Mouse (Mus musculus): ENCODE data around the gene Soga1. TPM values are rescaled to one million over a fixed set of nuclear protein-coding genes. Genes with fewer than 3 reads are reported as not detected.

The Soga1 gene
- polyA plus RNA-seq, 2 experiments: 5.5 to 14.2 TPM

DNA sequence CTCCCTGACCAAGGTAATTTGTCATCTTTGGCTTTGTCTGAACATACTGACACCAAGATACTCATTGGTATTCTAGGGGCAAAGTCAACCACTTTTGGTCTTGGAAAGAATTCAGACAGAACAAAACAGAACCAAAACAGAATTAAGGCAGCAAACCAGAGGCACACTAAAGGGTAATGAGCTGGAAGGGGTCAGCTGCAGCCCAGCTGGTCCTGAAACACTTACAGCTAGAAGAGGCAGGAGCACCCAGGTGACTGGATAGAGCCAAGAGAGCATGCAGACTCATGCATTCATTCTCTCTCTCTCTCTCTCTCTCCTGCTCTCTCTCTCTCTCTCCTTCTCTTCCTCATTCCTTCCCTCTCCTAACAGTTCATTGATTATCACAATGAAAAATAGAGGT, 102.3 kb downstream of the Soga1 start:
- no peak for TF ChIP-seq POLR2A (IDR thresholded peaks at IDR 0.05; ENCODE audit: borderline replicate concordance, extremely low read depth, insufficient read depth, insufficient read length)
- Histone ChIP-seq H3K27me3 (ENCODE audit: control insufficient read depth, insufficient read depth, low read length) (no peaks in the 10 kb centered on the region), H3K4me1 (ENCODE audit: control insufficient read depth, insufficient read depth, low read length) (no peaks in the 10 kb centered on the region), H3K9me3 (ENCODE audit: control insufficient read depth, low read length) (no peaks in the 10 kb centered on the region), H3K9ac (ENCODE audit: low read depth, low read length, severe bottlenecking) (no peak overlapping the region), H3K4me2 (replicated peaks; ENCODE audit: low read depth, low read length, severe bottlenecking) (no peak overlapping the region), H3K36me3 (ENCODE audit: control insufficient read depth, insufficient read depth, low read length) (no peaks in the 10 kb centered on the region), H3K4me3 (replicated peaks; ENCODE audit: low read length) (no peak overlapping the region), H3K27ac (replicated peaks; ENCODE audit: low read depth, low read length) (no peak overlapping the region)
- DNase-seq (ENCODE audit: low spot score) (no peak), ATAC-seq (ENCODE audit: low FRiP score, low read depth) (no peak)

- no peak overlapping the region for H3K4me3 ChIP-seq (replicated peaks; ENCODE audit: low read length)
- DNase-seq (ENCODE audit: low spot score) (no peak), ATAC-seq (ENCODE audit: low FRiP score, low read depth) (no peak)
- no peak overlapping the region for H3K9ac ChIP-seq (ENCODE audit: low read depth, low read length, severe bottlenecking)
- no peaks in the 10 kb centered on the region for H3K36me3 ChIP-seq (ENCODE audit: control insufficient read depth, insufficient read depth, low read length)
- WGBS: 50% methylated on average over 2 of the region's 2 CpGs
- no peak overlapping the region for H3K4me2 ChIP-seq (replicated peaks; ENCODE audit: low read depth, low read length, severe bottlenecking)
- no peak overlapping the region for H3K27ac ChIP-seq (replicated peaks; ENCODE audit: low read depth, low read length)
- H3K9me3 ChIP-seq (ENCODE audit: control insufficient read depth, low read length): no peaks in the 10 kb centered on the region
- no peaks in the 10 kb centered on the region for H3K4me1 ChIP-seq (ENCODE audit: control insufficient read depth, insufficient read depth, low read length)
- TF ChIP-seq POLR2A (IDR thresholded peaks at IDR 0.05; ENCODE audit: borderline replicate concordance, extremely low read depth, insufficient read depth, insufficient read length): no peak
- no peaks in the 10 kb centered on the region for H3K27me3 ChIP-seq (ENCODE audit: control insufficient read depth, insufficient read depth, low read length)
Measured at GRCm38 (mm10) chr2:156974967-156975366, 104.1 kb downstream of the Soga1 start.

DNA sequence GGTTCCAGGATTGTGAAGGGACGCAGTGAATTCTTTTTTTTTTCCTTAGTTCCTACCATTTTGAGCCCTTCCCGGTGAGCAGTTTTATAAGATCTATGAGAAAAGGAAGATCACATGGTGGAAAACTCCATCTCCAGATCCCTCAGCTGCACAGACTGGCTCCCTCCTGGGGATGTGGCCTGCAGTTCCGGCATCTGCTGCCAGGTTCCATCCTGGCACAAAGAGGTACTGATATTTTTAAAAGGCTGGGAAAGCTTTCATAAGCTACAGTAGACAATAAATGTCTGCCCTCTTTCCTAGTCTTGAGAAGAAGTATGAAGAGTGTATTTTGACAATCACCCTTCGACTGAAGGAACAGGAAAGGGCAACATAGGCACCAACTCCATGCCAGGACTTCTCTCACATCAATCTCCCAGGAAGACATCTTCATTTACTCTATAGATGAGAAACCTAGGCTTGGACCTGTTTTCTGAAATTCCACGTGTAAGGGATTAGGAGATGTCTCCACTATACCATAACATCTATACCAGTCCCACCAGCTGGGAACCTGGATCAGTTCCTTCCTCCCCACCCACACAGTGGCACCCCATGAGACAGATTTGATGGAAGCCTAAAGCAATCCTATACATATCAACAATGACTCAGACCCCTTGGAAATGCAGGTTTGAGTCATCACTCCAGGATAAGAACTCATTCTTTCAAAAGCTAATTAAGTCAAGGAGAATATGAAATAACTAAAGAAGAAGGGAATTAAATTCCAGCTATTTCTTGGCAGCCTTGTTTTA, 105.5 kb downstream of the Soga1 start:
- Histone ChIP-seq H3K4me1 (ENCODE audit: control insufficient read depth, insufficient read depth, low read length) (no peaks in the 10 kb centered on the region), H3K4me2 (replicated peaks; ENCODE audit: low read depth, low read length, severe bottlenecking) (no peak overlapping the region), H3K9ac (ENCODE audit: low read depth, low read length, severe bottlenecking) (no peak overlapping the region), H3K36me3 (ENCODE audit: control insufficient read depth, insufficient read depth, low read length) (no peaks in the 10 kb centered on the region), H3K4me3 (replicated peaks; ENCODE audit: low read length) (no peak overlapping the region), H3K27me3 (ENCODE audit: control insufficient read depth, insufficient read depth, low read length) (no peaks in the 10 kb centered on the region), H3K9me3 (ENCODE audit: control insufficient read depth, low read length) (no peaks in the 10 kb centered on the region), H3K27ac (replicated peaks; ENCODE audit: low read depth, low read length) (no peak overlapping the region)
- WGBS: 77% methylated on average over 5 of the region's 5 CpGs
- TF ChIP-seq POLR2A (IDR thresholded peaks at IDR 0.05; ENCODE audit: borderline replicate concordance, extremely low read depth, insufficient read depth, insufficient read length): no peak
- DNase-seq (ENCODE audit: low spot score) (no peak), ATAC-seq (ENCODE audit: low FRiP score, low read depth) (no peak)

GRCm38 (mm10) chr2:156970253-156970652, 108.8 kb downstream of the Soga1 start:
- ATAC-seq (ENCODE audit: low FRiP score, low read depth): no peak

GRCm38 (mm10) chr2:156968501-156968900, 110.6 kb downstream of the Soga1 start:
- Histone ChIP-seq H3K9ac (ENCODE audit: low read depth, low read length, severe bottlenecking) (no peak overlapping the region), H3K4me2 (replicated peaks; ENCODE audit: low read depth, low read length, severe bottlenecking) (no peak overlapping the region), H3K9me3 (ENCODE audit: control insufficient read depth, low read length) (no peaks in the 10 kb centered on the region), H3K36me3 (ENCODE audit: control insufficient read depth, insufficient read depth, low read length) (no peaks in the 10 kb centered on the region), H3K4me1 (ENCODE audit: control insufficient read depth, insufficient read depth, low read length) (no peaks in the 10 kb centered on the region), H3K4me3 (replicated peaks; ENCODE audit: low read length) (no peak overlapping the region), H3K27me3 (ENCODE audit: control insufficient read depth, insufficient read depth, low read length) (no peaks in the 10 kb centered on the region), H3K27ac (replicated peaks; ENCODE audit: low read depth, low read length) (no peak overlapping the region)
- ATAC-seq (ENCODE audit: low FRiP score, low read depth) (no peak), DNase-seq (ENCODE audit: low spot score) (no peak)
- WGBS: 80% methylated on average over 4 of the region's 4 CpGs
- no peak for TF ChIP-seq POLR2A (IDR thresholded peaks at IDR 0.05; ENCODE audit: borderline replicate concordance, extremely low read depth, insufficient read depth, insufficient read length)

More at GRCm38 (mm10) chr2:156970253-156970652, 108.8 kb downstream of the Soga1 start:
- Histone ChIP-seq H3K9ac (ENCODE audit: low read depth, low read length, severe bottlenecking) (no peak overlapping the region), H3K4me2 (replicated peaks; ENCODE audit: low read depth, low read length, severe bottlenecking) (no peak overlapping the region), H3K36me3 (ENCODE audit: control insufficient read depth, insufficient read depth, low read length) (no peaks in the 10 kb centered on the region), H3K27ac (replicated peaks; ENCODE audit: low read depth, low read length) (no peak overlapping the region), H3K9me3 (ENCODE audit: control insufficient read depth, low read length) (no peaks in the 10 kb centered on the region), H3K4me1 (ENCODE audit: control insufficient read depth, insufficient read depth, low read length) (no peaks in the 10 kb centered on the region), H3K27me3 (ENCODE audit: control insufficient read depth, insufficient read depth, low read length) (no peaks in the 10 kb centered on the region), H3K4me3 (replicated peaks; ENCODE audit: low read length) (no peak overlapping the region)
- DNase-seq (ENCODE audit: low spot score): no peak
- TF ChIP-seq POLR2A (IDR thresholded peaks at IDR 0.05; ENCODE audit: borderline replicate concordance, extremely low read depth, insufficient read depth, insufficient read length): no peak
- 79% methylated on average over 7 of the region's 7 CpGs for WGBS
